30 mouse cellular contexts compared by ENCODE assay signal in the genomic region with DNA sequence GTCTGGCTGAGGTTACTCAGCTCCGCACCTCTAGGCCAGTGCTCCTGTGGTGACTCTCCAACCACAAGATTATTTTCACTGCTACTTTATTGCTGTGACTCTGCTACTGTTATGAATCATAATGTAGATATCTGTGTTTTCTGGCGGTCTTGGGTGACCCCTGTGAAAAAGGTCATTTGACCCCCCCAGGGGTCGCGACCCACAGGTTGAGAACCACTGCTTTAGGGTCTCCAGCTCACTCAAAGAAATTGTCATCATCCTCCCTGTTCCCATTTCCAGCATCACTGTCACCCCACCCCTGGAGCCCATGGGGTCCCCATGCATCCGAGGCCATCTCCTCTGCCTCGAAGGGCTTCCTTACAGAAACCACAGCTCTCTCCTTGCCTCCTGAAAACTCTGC. TPM values are rescaled to one million over a fixed set of nuclear protein-coding genes. Genes with fewer than 3 reads are reported as not detected.
DNase-seq lines count a peak whose midpoint lies in the region; ATAC-seq and TF ChIP-seq lines count a peak whose summit lies in the region.
"Had no signal": no experiment of that assay in that cellular context is flagged by ENCODE, and none has a peak within 500 bp of the region (broad histone marks: within the 10 kb centered on the region; RNA-seq: fewer than 3 reads in every experiment).

No protein-coding gene starts in this region.

- H3K79me3 ChIP-seq in C2C12 (ENCODE audit: low read depth) = no peaks in the 10 kb centered on the region

- TF ChIP-seq CTCF in C2C12 (IDR thresholded peaks at IDR 0.05; ENCODE audit: control insufficient read depth, insufficient read depth, insufficient read length) (no peak), CH12.LX (conservative IDR thresholded peaks at IDR 0.05 in 1 of 2, IDR thresholded peaks at IDR 0.05 in 1 of 2; ENCODE audit: low read depth in 2 of 2, low read length in 2 of 2) (no peak)

- H3K36me3 ChIP-seq in C2C12 (ENCODE audit: control insufficient read depth, insufficient read depth) (no peaks in the 10 kb centered on the region), CH12.LX (replicated peaks in 1 of 2; ENCODE audit: control insufficient read depth in 1 of 2, insufficient read depth in 1 of 2, low read length in 1 of 2) (no peaks in the 10 kb centered on the region)
- no peaks in the 10 kb centered on the region for H3K36me3 ChIP-seq in embryonic facial prominence, embryonic 13.5 days
- H3K36me3 ChIP-seq in limb, embryonic 12.5 days = no peaks in the 10 kb centered on the region
- H3K36me3 ChIP-seq in hindbrain, embryonic 11.5 days (ENCODE audit: control insufficient read depth, insufficient read depth, low read length) = no peaks in the 10 kb centered on the region
- H3K36me3 ChIP-seq: heart, embryonic 10.5 days; heart, embryonic 15.5 days; hindbrain, embryonic 13.5 days; liver, embryonic 13.5 days; midbrain, embryonic 10.5 days; midbrain, embryonic 15.5 days; neural tube, embryonic 15.5 days had no signal

- TF ChIP-seq POLR2A in CH12.LX (IDR thresholded peaks at IDR 0.05; ENCODE audit: low read depth, low read length) = no peak

- DNase-seq in CH12.LX (ENCODE audit: extremely low read depth) = no peak
- no peak for DNase-seq in spleen, postnatal 14 days (ENCODE audit: low spot score in 2 of 2)
- DNase-seq in thymus, postnatal 10 days (ENCODE audit: low spot score in 2 of 2) = no peak
- no peak for DNase-seq in hindbrain, embryonic 11.5 days (ENCODE audit: low spot score)
- DNase-seq: B cell, adult 2 months; cerebellum, adult 11-12 months; cerebellum, postnatal 10 days; forebrain, postnatal 0 days; gastrocnemius, postnatal 25 days; heart, adult 11 months; heart, postnatal 36 days; kidney, adult 11 months; kidney, postnatal 36 days; left cerebral cortex, postnatal 4 days; liver, embryonic 13.5 days; lung, adult 2 months; lung, postnatal 14 days; right cerebral cortex, postnatal 25 days; thymus, postnatal 36 days had no signal

- TF ChIP-seq EP300 in CH12.LX (IDR thresholded peaks at IDR 0.05; ENCODE audit: low read length) = no peak

- H3ac ChIP-seq in C2C12 (ENCODE audit: control insufficient read depth, insufficient read length, low read depth) = no peak overlapping the region

- dilution Hi-C loops in CH12.LX (cut with MboI; ENCODE audit: extremely low pct_ligation_motif_present, extremely low pct_unique_long_range_greater_than_20kb, low sequenced_read_pairs) = no loop called here

- H3K4me3 ChIP-seq in C2C12 (ENCODE audit: insufficient read depth, poor library complexity, severe bottlenecking) (no peak overlapping the region), CH12.LX (replicated peaks in 1 of 3; ENCODE audit: low read depth in 2 of 3, low read length in 2 of 3, poor library complexity in 1 of 3) (no peak overlapping the region)
- no peak overlapping the region for H3K4me3 ChIP-seq in embryonic facial prominence, embryonic 13.5 days
- no peak overlapping the region for H3K4me3 ChIP-seq in limb, embryonic 12.5 days (replicated peaks)
- H3K4me3 ChIP-seq in hindbrain, embryonic 11.5 days (ENCODE audit: low read depth, low read length) = no peak overlapping the region
- H3K4me3 ChIP-seq: heart, embryonic 10.5 days; heart, embryonic 15.5 days; hindbrain, embryonic 13.5 days; liver, embryonic 13.5 days; midbrain, embryonic 10.5 days; midbrain, embryonic 15.5 days; neural tube, embryonic 15.5 days had no signal

- no peak for ATAC-seq in embryonic facial prominence, embryonic 13.5 days (ENCODE audit: insufficient number of reproducible peaks, insufficient read depth, low FRiP score, low TSS enrichment, low read depth)
- no peak for ATAC-seq in limb, embryonic 12.5 days (ENCODE audit: insufficient number of reproducible peaks, insufficient read depth, low FRiP score, low TSS enrichment, low read depth)
- ATAC-seq in hindbrain, embryonic 11.5 days (ENCODE audit: low FRiP score) = no peak
- ATAC-seq: forebrain, postnatal 0 days; midbrain, embryonic 15.5 days had no signal

- no peak for TF ChIP-seq RAD21 in CH12.LX (IDR thresholded peaks at IDR 0.05; ENCODE audit: low read depth, low read length)

- in situ Hi-C loops in CH12.LX (cut with MboI; ENCODE audit: low pct_ligation_motif_present, low pct_unique_long_range_greater_than_20kb, low sequenced_read_pairs) = no loop called here

- H3K9ac ChIP-seq in CH12.LX (ENCODE audit: insufficient read depth, low read depth) = no peak overlapping the region
- no peak overlapping the region for H3K9ac ChIP-seq in embryonic facial prominence, embryonic 13.5 days
- H3K9ac ChIP-seq in limb, embryonic 12.5 days (replicated peaks) = no peak overlapping the region
- no peak overlapping the region for H3K9ac ChIP-seq in hindbrain, embryonic 11.5 days (ENCODE audit: low read depth, low read length)
- H3K9ac ChIP-seq: forebrain, postnatal 0 days; heart, embryonic 15.5 days; hindbrain, embryonic 13.5 days; liver, embryonic 13.5 days; midbrain, embryonic 15.5 days; neural tube, embryonic 15.5 days had no signal

- H3K4me1 ChIP-seq in CH12.LX (ENCODE audit: control insufficient read depth in 1 of 2, insufficient read depth in 2 of 2) = no peaks in the 10 kb centered on the region
- peaks cover 54% of the 10 kb centered on the region for H3K4me1 ChIP-seq in embryonic facial prominence, embryonic 13.5 days
- peaks cover 52% of the 10 kb centered on the region for H3K4me1 ChIP-seq in limb, embryonic 12.5 days (replicated peaks)
- H3K4me1 ChIP-seq in hindbrain, embryonic 11.5 days (replicated peaks; ENCODE audit: control insufficient read depth, insufficient read depth, low read length) = peaks cover 2% of the 10 kb centered on the region; the same call in 1 of the 2 replicates
- H3K4me1 ChIP-seq: liver, embryonic 13.5 days; midbrain, embryonic 15.5 days had no signal

- no peaks in the 10 kb centered on the region for H3K9me3 ChIP-seq in CH12.LX (replicated peaks; ENCODE audit: low read length)
- no peaks in the 10 kb centered on the region for H3K9me3 ChIP-seq in embryonic facial prominence, embryonic 13.5 days
- H3K9me3 ChIP-seq in limb, embryonic 12.5 days = no peaks in the 10 kb centered on the region
- H3K9me3 ChIP-seq in hindbrain, embryonic 11.5 days (ENCODE audit: control insufficient read depth, low read length) = no peaks in the 10 kb centered on the region
- H3K9me3 ChIP-seq: heart, embryonic 10.5 days; heart, embryonic 15.5 days; hindbrain, embryonic 13.5 days; liver, embryonic 13.5 days; midbrain, embryonic 10.5 days; midbrain, embryonic 15.5 days; neural tube, embryonic 15.5 days had no signal

- no peak overlapping the region for H3K27ac ChIP-seq in CH12.LX (ENCODE audit: insufficient read depth, low read depth)
- H3K27ac ChIP-seq in embryonic facial prominence, embryonic 13.5 days = peak overlapping the region; percentile 85
- H3K27ac ChIP-seq in limb, embryonic 12.5 days = peak overlapping the region; percentile 93
- H3K27ac ChIP-seq in hindbrain, embryonic 11.5 days (ENCODE audit: low read depth, low read length) = no peak overlapping the region
- H3K27ac ChIP-seq: heart, embryonic 15.5 days; hindbrain, embryonic 13.5 days; liver, embryonic 13.5 days; midbrain, embryonic 15.5 days; neural tube, embryonic 15.5 days had no signal

- H3K79me2 ChIP-seq in C2C12 (ENCODE audit: control insufficient read depth, insufficient read depth) (no peaks in the 10 kb centered on the region), CH12.LX (replicated peaks; ENCODE audit: control insufficient read depth, extremely low read depth, insufficient read depth, poor library complexity, severe bottlenecking) (no peaks in the 10 kb centered on the region)

- WGBS in embryonic facial prominence, embryonic 13.5 days = 83% methylated on average over 6 of the region's 6 CpGs
- WGBS in limb, embryonic 12.5 days = 88% methylated on average over 6 of the region's 6 CpGs
- WGBS in hindbrain, embryonic 11.5 days = 88% methylated on average over 6 of the region's 6 CpGs

- H3K27me3 ChIP-seq in C2C12 (ENCODE audit: control insufficient read depth, insufficient read depth, insufficient read length) (peaks cover 28% of the 10 kb centered on the region), CH12.LX (replicated peaks) (peaks cover 95% of the 10 kb centered on the region)
- H3K27me3 ChIP-seq in embryonic facial prominence, embryonic 13.5 days = 0 out of 2 replicates have a peak, but pooled peaks cover 8% of the 10 kb centered on the region
- peaks cover 19% of the 10 kb centered on the region; the same call in 1 of the 2 replicates for H3K27me3 ChIP-seq in limb, embryonic 12.5 days
- no peaks in the 10 kb centered on the region for H3K27me3 ChIP-seq in hindbrain, embryonic 11.5 days (ENCODE audit: control insufficient read depth, insufficient read depth, low read length)
- H3K27me3 ChIP-seq: midbrain, embryonic 15.5 days; neural tube, embryonic 15.5 days had no signal

- no peak overlapping the region for H3K4me2 ChIP-seq in CH12.LX (ENCODE audit: insufficient read depth, low read depth, poor library complexity, severe bottlenecking)
- H3K4me2 ChIP-seq in embryonic facial prominence, embryonic 13.5 days = no peak overlapping the region
- no peak overlapping the region for H3K4me2 ChIP-seq in limb, embryonic 12.5 days
- no peak overlapping the region for H3K4me2 ChIP-seq in hindbrain, embryonic 11.5 days (replicated peaks; ENCODE audit: low read depth, low read length)
- H3K4me2 ChIP-seq: heart, embryonic 15.5 days; hindbrain, embryonic 13.5 days; liver, embryonic 13.5 days; midbrain, embryonic 15.5 days; neural tube, embryonic 15.5 days had no signal

TF ChIP-seq in C2C12, 6 proteins besides CTCF, POLR2A, EP300 and RAD21 (continues in another document):
- no peak for TF ChIP-seq MYOG (IDR thresholded peaks at IDR 0.05; ENCODE audit: control insufficient read depth, extremely low read depth, insufficient read length)

TF ChIP-seq in CH12.LX, 34 proteins besides CTCF, POLR2A, EP300 and RAD21 (continues in another document):
- no peak for TF ChIP-seq ETS1 (conservative IDR thresholded peaks at IDR 0.05; ENCODE audit: low read depth, low read length)

RNA-seq across cellular contexts. Expression of gene Phb, which starts 36.2 kb away (rescaled TPM):
- 396 TPM for polyA plus RNA-seq in C2C12 (2012; fragmentation: generic; extraction: Trizol)
- total RNA-seq in CH12.LX (2012; rRNA removed) = 512 and 606 TPM in 2 replicates
- total RNA-seq in CH12.LX (2014; rRNA removed) = 699 and 784 TPM in 2 replicates
- 405 and 413 TPM in 2 replicates for polyA plus RNA-seq in CH12.LX (2012; ENCODE audit: insufficient read length, low read depth)
- 209 and 218 TPM in 2 replicates for polyA plus RNA-seq in embryonic facial prominence, embryonic 13.5 days (2015; fragmentation: Nextera tagmentation; extraction: Ambion mirVana)
- polyA plus RNA-seq in limb, embryonic 12.5 days (2016; fragmentation: Nextera tagmentation; extraction: Ambion mirVana) = 231 TPM in 2 replicates
- 176 and 195 TPM in 2 replicates for polyA plus RNA-seq in hindbrain, embryonic 11.5 days (2014; fragmentation: Nextera tagmentation; extraction: Ambion mirVana)

RNA-seq across cellular contexts. Expression of gene Ngfr, which starts 43.0 kb away (rescaled TPM):
- polyA plus RNA-seq in C2C12 (2012; fragmentation: generic; extraction: Trizol) (0.02 TPM), CH12.LX (2012; ENCODE audit: insufficient read length, low read depth) (not detected in 2 replicates)
- total RNA-seq in CH12.LX (2012; rRNA removed) (not detected in 2 replicates), CH12.LX (2014; rRNA removed) (not detected in 2 replicates)
- polyA plus RNA-seq in embryonic facial prominence, embryonic 13.5 days (2015; fragmentation: Nextera tagmentation; extraction: Ambion mirVana) = 25.4 and 27.2 TPM in 2 replicates
- polyA plus RNA-seq in limb, embryonic 12.5 days (2016; fragmentation: Nextera tagmentation; extraction: Ambion mirVana) = 24.3 and 26.7 TPM in 2 replicates
- polyA plus RNA-seq in hindbrain, embryonic 11.5 days (2014; fragmentation: Nextera tagmentation; extraction: Ambion mirVana) = 27.7 and 29.6 TPM in 2 replicates
- total RNA-seq: common myeloid progenitor, adult 5-6 weeks; megakaryocyte progenitor cell, adult 5-6 weeks had no signal

Comparison
In these comparisons a context has a peak if more than half of its experiments do, and no peak if none do; other contexts are left out.
1. H3K27ac ChIP-seq: peak in embryonic facial prominence, embryonic 13.5 days (single experiment) and limb, embryonic 12.5 days (single experiment); none in CH12.LX (single experiment) and hindbrain, embryonic 11.5 days (single experiment).
2. RNA of gene Ngfr, which starts 43.0 kb away (polyA plus RNA-seq): 27.7 to 29.6 TPM in hindbrain, embryonic 11.5 days, 25.4 to 27.2 TPM in embryonic facial prominence, embryonic 13.5 days and 24.3 to 26.7 TPM in limb, embryonic 12.5 days; 0.02 TPM in C2C12 (single experiment) and not detected in CH12.LX; every median in the first group is over 10 times any median in the second.